Mouse (Mus musculus) bone marrow, adult 2 months (tissue): Measurements from ENCODE around the gene Bsn. TPM values are rescaled to one million over a fixed set of nuclear protein-coding genes. Genes with fewer than 3 reads are reported as not detected.

Experiments
- H3K27ac ChIP-seq: fragments of 200-500 bp; 2 replicates; pipeline ENCODE4 v1.5.1; 2012; ENCODE audit warnings: low read depth, mild to moderate bottlenecking, control low read depth, inconsistent platforms, low read length; ENCODE audit not compliant: control insufficient read depth, poor library complexity, insufficient read depth
- H3K4me1 ChIP-seq: fragments of 200-500 bp; 2 replicates; pipeline ENCODE4 v1.6.1; 2011; ENCODE audit warnings: low read length; ENCODE audit not compliant: control insufficient read depth, insufficient read depth
- H3K4me3 ChIP-seq: fragments of 200-500 bp; replicated peaks from 2 replicates; pipeline ENCODE3; 2011; ENCODE audit warnings: mild to moderate bottlenecking, low read depth, low read length, control low read depth; ENCODE audit not compliant: control insufficient read depth
- CTCF ChIP-seq: fragments of 200-500 bp; IDR thresholded peaks from 2 replicates; pipeline ENCODE4 v1.5.1; 2011; ENCODE audit warnings: low read length, control low read depth; ENCODE audit not compliant: control insufficient read depth, insufficient read depth
- POLR2A ChIP-seq: fragments of 200-500 bp; IDR thresholded peaks from 2 replicates; pipeline ENCODE4 v1.6.1; 2011; ENCODE audit warnings: low read depth, mild to moderate bottlenecking, control low read depth, low read length, borderline replicate concordance; ENCODE audit not compliant: control insufficient read depth
- WGBS: fragments of 180-500 bp; shearing (Covaris S2); methylation state at CpG from one replicate; pipeline ENCODE4 v1.1.7; 2018; 5-methylcytosine and 5-hydroxymethylcytosine counted together
- polyA plus RNA-seq: library from polyadenylated mRNA; stranded (reverse); fragments of >200 nt; gene quantifications from 2 replicates; pipeline ENCODE4 v1.2.4, GENCODE M21; 2011; ENCODE audit warnings: low replicate concordance; ENCODE audit not compliant: missing spikeins, insufficient read depth, insufficient read length

The Bsn gene
- polyA plus RNA-seq, 1 experiment, result 1.9 TPM

DNA sequence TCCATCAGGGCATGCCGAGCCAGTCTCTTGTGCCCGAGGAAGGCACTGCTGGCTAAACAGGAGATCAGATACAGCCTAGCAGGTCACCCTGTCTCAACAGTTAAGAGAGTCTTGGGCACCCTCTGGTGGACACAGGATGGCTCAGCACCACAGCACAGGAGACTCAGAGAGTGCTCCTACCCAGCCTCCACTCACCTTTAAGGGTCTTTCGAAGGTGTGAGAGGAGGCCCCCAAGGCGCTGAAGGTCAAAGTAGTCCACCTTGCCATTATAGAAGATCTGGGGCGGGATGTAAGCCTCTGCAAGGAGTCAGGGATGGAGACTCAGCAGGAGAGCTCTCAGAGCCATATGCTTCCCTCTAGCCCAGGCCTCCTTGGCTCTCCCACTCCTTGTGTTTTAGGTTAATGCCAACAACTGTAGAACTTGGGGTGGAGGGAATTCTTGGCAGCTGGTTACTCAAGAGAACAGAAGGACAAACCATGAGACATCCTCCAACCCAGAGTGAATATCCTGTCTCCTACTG lies 124.6 kb downstream of the Bsn start:
- no peak overlapping the region for H3K4me3 ChIP-seq
- TF ChIP-seq POLR2A (no peak), CTCF (peak; percentile 79)
- H3K4me1 ChIP-seq, result no peaks in the 10 kb centered on the region
- 53% methylated on average over 5 of the region's 5 CpGs for WGBS
- no peak overlapping the region for H3K27ac ChIP-seq

DNA sequence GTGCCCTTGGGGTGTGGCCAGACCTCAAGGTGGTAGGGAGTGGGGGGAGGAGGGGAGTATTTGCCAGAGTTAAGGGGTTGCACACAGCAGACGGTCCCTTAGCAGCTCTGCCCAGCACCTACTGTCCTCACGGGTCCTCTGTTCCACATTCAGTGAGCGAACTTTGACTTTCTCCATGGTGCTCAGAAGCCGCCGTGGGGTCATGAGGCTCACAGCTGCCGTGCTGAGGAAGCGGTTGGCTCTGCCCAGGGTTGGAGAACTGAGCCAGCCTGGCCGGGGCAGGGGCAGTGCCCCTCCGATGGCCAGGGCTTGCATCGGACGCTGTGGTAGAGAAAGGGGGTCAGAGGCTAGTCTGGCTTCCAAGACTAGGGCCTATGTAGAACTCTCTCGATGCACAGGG lies 126.8 kb downstream of the Bsn start:
- 90% methylated on average over 12 of the region's 12 CpGs for WGBS

DNA sequence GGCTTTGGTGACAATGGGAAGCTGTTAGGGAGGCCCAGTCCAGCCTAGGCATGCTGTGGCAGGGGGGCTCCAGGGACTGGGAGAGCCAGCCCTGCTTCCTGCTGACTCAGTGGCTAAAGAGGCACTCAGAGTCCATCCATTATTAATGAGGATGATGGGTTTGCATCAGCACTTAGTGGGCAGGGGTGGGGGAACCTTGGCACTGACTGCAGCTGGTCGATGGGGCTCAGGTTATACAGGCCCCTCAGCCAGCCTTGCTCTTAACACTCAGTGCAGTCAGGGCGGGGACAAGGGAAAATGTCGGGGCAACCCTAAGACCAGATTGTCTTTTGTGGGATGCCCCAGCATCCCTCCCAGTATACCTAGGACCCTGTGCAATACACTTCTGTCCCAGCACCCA lies 128.0 kb downstream of the Bsn start:
- 94% methylated on average over 3 of the region's 3 CpGs for WGBS
- Histone ChIP-seq H3K4me3 (no peak overlapping the region), H3K4me1 (no peaks in the 10 kb centered on the region; the same call in 1 of the 2 replicates), H3K27ac (no peak overlapping the region)
- no peak for TF ChIP-seq POLR2A
- no peak for TF ChIP-seq CTCF

More for the DNA sequence above, 126.8 kb downstream of the Bsn start:
- Histone ChIP-seq H3K4me1 (no peaks in the 10 kb centered on the region; the same call in 1 of the 2 replicates), H3K4me3 (no peak overlapping the region), H3K27ac (no peak overlapping the region)
- TF ChIP-seq POLR2A, result no peak
- no peak for TF ChIP-seq CTCF

- WGBS, result 94% methylated on average over 9 of the region's 9 CpGs
- Histone ChIP-seq H3K4me3 (no peak overlapping the region), H3K27ac (no peak overlapping the region), H3K4me1 (peaks cover under 1% of the 10 kb centered on the region)
- TF ChIP-seq POLR2A (no peak), CTCF (no peak)
Observed at GRCm38 (mm10) chr9:108058291-108058690, 131.9 kb downstream of the Bsn start.

DNA sequence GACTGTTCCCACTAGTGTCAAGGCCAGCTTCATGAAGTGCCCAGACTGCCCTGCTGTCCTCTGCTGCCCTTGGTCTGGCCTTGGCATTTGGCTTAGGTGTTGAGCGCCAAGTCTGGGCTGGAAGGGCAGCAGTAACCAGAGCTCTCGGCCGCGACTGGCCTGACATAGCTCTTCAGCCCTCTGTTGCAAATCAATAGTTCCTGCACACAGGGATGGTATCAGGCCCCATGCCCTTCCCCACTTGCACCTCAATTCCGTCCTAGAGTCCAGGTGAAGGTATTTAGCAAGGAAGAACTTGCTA lies 133.0 kb downstream of the Bsn start:
- TF ChIP-seq POLR2A (no peak), CTCF (no peak)
- WGBS, result 91% methylated on average over 5 of the region's 5 CpGs
- no peak overlapping the region for H3K27ac ChIP-seq
- H3K4me1 ChIP-seq, result peaks cover 3% of the 10 kb centered on the region
- no peak overlapping the region for H3K4me3 ChIP-seq

DNA sequence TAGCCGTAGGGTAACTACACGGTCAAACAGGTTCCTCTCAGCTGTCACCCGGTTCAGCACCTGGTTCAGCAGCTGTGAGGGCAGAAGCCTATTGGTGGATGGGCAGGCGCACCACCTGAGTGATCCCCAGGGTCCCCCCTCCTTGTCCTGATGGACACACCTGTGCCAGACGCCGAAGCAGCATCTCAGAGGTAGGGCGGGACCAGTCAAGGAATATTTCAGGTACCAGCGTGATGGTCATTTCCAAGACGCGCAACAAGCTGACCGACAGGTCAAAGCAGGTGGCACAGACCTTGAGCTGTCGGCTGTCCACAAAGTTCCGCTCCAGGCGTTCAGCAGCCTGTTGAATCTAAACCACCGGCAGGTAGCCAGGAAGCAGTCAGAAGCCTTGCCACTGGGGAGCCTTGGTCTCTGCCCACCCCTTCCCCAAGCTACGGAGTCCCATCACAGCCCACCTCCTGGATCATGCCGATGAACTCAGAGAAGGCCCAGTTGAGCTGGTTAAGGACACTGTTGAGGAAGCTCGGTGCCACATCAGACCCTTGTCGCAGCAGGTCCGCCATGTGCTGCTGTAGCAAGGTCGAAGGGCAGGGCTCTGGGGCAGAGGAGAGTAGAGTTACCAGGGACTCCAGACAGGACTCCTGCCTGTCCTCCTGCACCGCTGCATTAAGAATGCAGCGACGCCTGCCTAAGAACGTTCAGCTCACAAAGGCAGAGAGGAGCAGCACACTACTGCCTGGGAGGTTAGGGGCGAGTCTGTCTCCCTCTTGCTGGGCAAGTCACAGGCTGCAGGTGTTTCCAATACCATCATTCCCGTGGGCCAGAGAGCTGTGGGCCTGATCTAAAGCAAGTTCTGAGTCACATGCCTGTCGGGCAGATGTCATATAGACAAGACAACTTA lies 133.6 kb downstream of the Bsn start:
- TF ChIP-seq CTCF (no peak), POLR2A (no peak)
- 94% methylated on average over 28 of the region's 28 CpGs for WGBS

DNA sequence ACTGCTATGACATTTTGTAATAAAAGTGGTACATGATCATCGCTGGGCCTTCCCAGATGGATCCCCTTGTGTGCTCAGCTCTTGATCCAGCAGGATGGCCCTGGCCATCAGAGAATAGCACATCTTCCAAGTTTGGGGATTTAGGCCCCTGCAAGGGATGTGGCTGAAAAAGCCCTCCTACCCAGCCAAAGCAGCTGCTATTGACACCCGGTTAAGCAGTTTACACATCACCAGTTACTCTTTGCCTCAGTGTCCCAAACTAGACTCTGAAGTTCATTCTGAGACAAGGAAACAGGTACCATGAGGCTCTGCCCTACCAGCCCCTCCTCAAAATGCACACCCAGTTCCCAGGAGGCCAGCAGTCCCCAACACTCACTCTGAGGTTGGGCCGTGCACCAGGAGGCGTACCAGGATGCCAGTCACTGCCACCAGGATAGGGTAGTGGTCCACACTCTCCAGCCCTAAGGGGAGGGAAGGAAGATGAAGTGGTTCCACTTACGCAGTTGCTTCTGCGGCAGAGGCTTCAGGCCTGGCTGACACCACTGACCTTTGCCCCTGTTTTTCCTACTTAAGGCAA lies 134.4 kb downstream of the Bsn start:
- Histone ChIP-seq H3K4me3 (no peak overlapping the region), H3K27ac (no peak overlapping the region), H3K4me1 (peaks cover 3% of the 10 kb centered on the region)
- TF ChIP-seq CTCF (no peak), POLR2A (no peak)
- WGBS, result 96% methylated on average over 6 of the region's 6 CpGs

More for the DNA sequence above, 133.6 kb downstream of the Bsn start:
- Histone ChIP-seq H3K4me3 (no peak overlapping the region), H3K27ac (no peak overlapping the region), H3K4me1 (peaks cover 3% of the 10 kb centered on the region)

- peaks cover 3% of the 10 kb centered on the region for H3K4me1 ChIP-seq
- no peak overlapping the region for H3K4me3 ChIP-seq
- TF ChIP-seq CTCF (no peak), POLR2A (no peak)
- H3K27ac ChIP-seq, result no peak overlapping the region
- WGBS, result 32% methylated on average over 1 of the region's 1 CpGs
Observed at GRCm38 (mm10) chr9:108055061-108055460, 135.1 kb downstream of the Bsn start.
